Mouse (Mus musculus) small intestine, adult 2 months (tissue): Measurements from ENCODE around the gene Olfr1509. TPM values are rescaled to one million over a fixed set of nuclear protein-coding genes. Genes with fewer than 3 reads are reported as not detected.
"Not testable (repeated sequence)": the region's sequence is repeated elsewhere in the genome, so short reads cannot be mapped to it uniquely, and the experiment has no call there.

Experiments used
- H3K27ac ChIP-seq: fragments of 200-500 bp; 2 replicates; pipeline ENCODE4 v1.5.1; 2012; ENCODE audit warnings: low read depth, low read length, control low read depth, inconsistent platforms; ENCODE audit not compliant: insufficient read depth
- H3K27me3 ChIP-seq: fragments of 200-500 bp; 2 replicates; pipeline ENCODE4 v1.6.1; 2012; ENCODE audit warnings: mild to moderate bottlenecking, moderate library complexity, low read length, inconsistent platforms; ENCODE audit not compliant: control insufficient read depth, insufficient read depth
- H3K36me3 ChIP-seq: fragments of 200-500 bp; 2 replicates; pipeline ENCODE4 v1.6.1; 2012; ENCODE audit warnings: mild to moderate bottlenecking, low read length, control low read depth, inconsistent platforms; ENCODE audit not compliant: control insufficient read depth, insufficient read depth
- H3K4me1 ChIP-seq: fragments of 200-500 bp; 2 replicates; pipeline ENCODE4 v1.6.1; 2012; ENCODE audit warnings: low read length, inconsistent platforms, mixed read lengths; ENCODE audit not compliant: control insufficient read depth, insufficient read depth, insufficient read length
- H3K4me3 ChIP-seq: fragments of 200-500 bp; 2 replicates; pipeline ENCODE4 v1.5.1; 2012; ENCODE audit warnings: low read depth, mild to moderate bottlenecking, control low read depth, inconsistent platforms, low read length, moderate library complexity
- CTCF ChIP-seq: fragments of 200-500 bp; IDR thresholded peaks from 2 replicates; pipeline ENCODE4 v1.5.1; 2012; ENCODE audit warnings: low read depth, mild to moderate bottlenecking, control low read depth, inconsistent platforms, low read length, moderate library complexity, mixed read lengths; ENCODE audit not compliant: insufficient replicate concordance, insufficient read length; ENCODE audit errors: extremely low read depth
- POLR2A ChIP-seq: fragments of 200-500 bp; IDR thresholded peaks from 2 replicates; pipeline ENCODE4 v1.6.1; 2012; ENCODE audit warnings: low read depth, mild to moderate bottlenecking, control low read depth, inconsistent platforms, low read length, moderate library complexity
- WGBS: fragments of 180-500 bp; shearing (Covaris S2); methylation state at CpG from one replicate; pipeline ENCODE4 v1.1.7; 2018; 5-methylcytosine and 5-hydroxymethylcytosine counted together
- polyA plus RNA-seq: library from polyadenylated mRNA; depleted of rRNA; stranded (reverse); fragments of >200 nt; gene quantifications from 2 replicates; pipeline ENCODE4 v1.2.3, GENCODE M21; 2012; rRNA removed

The Olfr1509 gene
- polyA plus RNA-seq, result not detected in 2 replicates

GRCm38 (mm10) chr14:52442690-52443089, at the start of gene Olfr1509:
TSS of gene Olfr1509 (plus strand) at chr14:52442990.
- H3K36me3 ChIP-seq, result no peaks in the 10 kb centered on the region
- H3K27me3 ChIP-seq, result no peaks in the 10 kb centered on the region
- H3K4me3 ChIP-seq, result no peak within 1 kb of the TSS
- H3K4me1 ChIP-seq, result no peaks in the 10 kb centered on the region
- H3K27ac ChIP-seq, result no peak within 1 kb of the TSS
- TF ChIP-seq POLR2A, result no peak
- TF ChIP-seq CTCF, result no peak

GRCm38 (mm10) chr14:52397279-52397678, 45.5 kb upstream of the Olfr1509 start, which contains the start of gene Olfr1511:
TSS of gene Olfr1511 (minus strand) at chr14:52397379.
- no peaks in the 10 kb centered on the region for H3K36me3 ChIP-seq
- H3K4me1 ChIP-seq, result no peaks in the 10 kb centered on the region
- WGBS, result 79% methylated on average over 4 of the region's 4 CpGs
- no peak within 1 kb of the TSS for H3K27ac ChIP-seq
- H3K4me3 ChIP-seq, result no peak within 1 kb of the TSS
- H3K27me3 ChIP-seq, result no peaks in the 10 kb centered on the region
- TF ChIP-seq CTCF (no peak), POLR2A (no peak)

GRCm38 (mm10) chr14:52410142-52410919, 32.5 kb upstream of the Olfr1509 start:
- 74% methylated on average over 8 of the region's 10 CpGs for WGBS
- not testable (repeated sequence) for H3K4me1 ChIP-seq, H3K4me3 ChIP-seq, H3K36me3 ChIP-seq, H3K27ac ChIP-seq, H3K27me3 ChIP-seq

- Histone ChIP-seq H3K4me1 (no peaks in the 10 kb centered on the region), H3K36me3 (no peaks in the 10 kb centered on the region), H3K27me3 (no peaks in the 10 kb centered on the region), H3K27ac (no peak within 1 kb of the TSS), H3K4me3 (no peak within 1 kb of the TSS)
- no peak for TF ChIP-seq POLR2A
- TF ChIP-seq CTCF, result no peak
- WGBS, result 89% methylated on average over 3 of the region's 3 CpGs
Observed at GRCm38 (mm10) chr14:52414273-52414672, 28.5 kb upstream of the Olfr1509 start, which contains the start of gene Olfr1510. TSS of gene Olfr1510 (minus strand) at chr14:52414373.

- TF ChIP-seq CTCF (no peak), POLR2A (no peak)
- H3K27me3 ChIP-seq, result no peaks in the 10 kb centered on the region
Observed at GRCm38 (mm10) chr14:52427686-52428085, 15.1 kb upstream of the Olfr1509 start.

GRCm38 (mm10) chr14:52451138-52451537, 8.3 kb downstream of the Olfr1509 start:
- H3K4me3 ChIP-seq, result no peak overlapping the region
- no peak overlapping the region for H3K27ac ChIP-seq
- no peaks in the 10 kb centered on the region for H3K27me3 ChIP-seq
- no peaks in the 10 kb centered on the region for H3K36me3 ChIP-seq
- WGBS, result 78% methylated on average over 8 of the region's 8 CpGs
- H3K4me1 ChIP-seq, result no peaks in the 10 kb centered on the region
- TF ChIP-seq POLR2A (no peak), CTCF (no peak)

More at GRCm38 (mm10) chr14:52427686-52428085, 15.1 kb upstream of the Olfr1509 start:
- 82% methylated on average over 1 of the region's 1 CpGs for WGBS
- H3K4me1 ChIP-seq, result no peaks in the 10 kb centered on the region
- no peak overlapping the region for H3K4me3 ChIP-seq
- no peaks in the 10 kb centered on the region for H3K36me3 ChIP-seq
- no peak overlapping the region for H3K27ac ChIP-seq

- no peaks in the 10 kb centered on the region for H3K4me1 ChIP-seq
- TF ChIP-seq CTCF (no peak), POLR2A (no peak)
- H3K27me3 ChIP-seq, result no peaks in the 10 kb centered on the region
- no peaks in the 10 kb centered on the region for H3K36me3 ChIP-seq
- H3K4me3 ChIP-seq, result no peak overlapping the region
- H3K27ac ChIP-seq, result no peak overlapping the region
Observed at GRCm38 (mm10) chr14:52461928-52462327, 19.1 kb downstream of the Olfr1509 start.

GRCm38 (mm10) chr14:52465738-52466137, 22.9 kb downstream of the Olfr1509 start:
- H3K4me3 ChIP-seq, result no peak overlapping the region
- no peaks in the 10 kb centered on the region for H3K27me3 ChIP-seq
- H3K27ac ChIP-seq, result no peak overlapping the region
- TF ChIP-seq CTCF (no peak), POLR2A (no peak)
- H3K4me1 ChIP-seq, result no peaks in the 10 kb centered on the region
- no peaks in the 10 kb centered on the region for H3K36me3 ChIP-seq
- WGBS, result 36% methylated on average over 1 of the region's 1 CpGs
